Mouse (Mus musculus): ENCODE measurements at regions not wholly inside any gene's neighbourhood (a gene's known extent, or its start where the extent isn't known, plus 50 kb on each side); places are given as distances from the start of the nearest gene placed in this dataset.

- in situ Hi-C loops (cut with MseI, MboI): loop anchor here (25.0 kb wide), 2 partner anchors 785 to 1060 kb away; no protein-coding TSS in a partner anchor
Measured at GRCm38 (mm10) chr14:104027077-104027899, 183.1 kb upstream of the Ednrb start.

- in situ Hi-C loops (cut with MseI, MboI): no loop called here
Measured at GRCm38 (mm10) chr14:104008538-104008937, 164.3 kb upstream of the Ednrb start.

- in situ Hi-C loops (cut with MseI, MboI): no loop called here
Measured at GRCm38 (mm10) chr14:104006426-104006825, 162.2 kb upstream of the Ednrb start.

- in situ Hi-C loops (cut with MseI, MboI): no loop called here
Measured at GRCm38 (mm10) chr14:104005132-104005531, 160.9 kb upstream of the Ednrb start.

GRCm38 (mm10) chr14:104002421-104002820 lies 158.2 kb upstream of the Ednrb start:
- in situ Hi-C loops (cut with MseI, MboI): no loop called here

- in situ Hi-C loops (cut with MseI, MboI): no loop called here
Measured at GRCm38 (mm10) chr14:103990418-103990817, 146.2 kb upstream of the Ednrb start.

- in situ Hi-C loops (cut with MseI, MboI): no loop called here
Measured at GRCm38 (mm10) chr14:103989949-103990348, 145.7 kb upstream of the Ednrb start.

GRCm38 (mm10) chr14:103987266-103987665 lies 143.1 kb upstream of the Ednrb start:
- in situ Hi-C loops (cut with MseI, MboI): no loop called here

GRCm38 (mm10) chr14:103984349-103984748 lies 140.1 kb upstream of the Ednrb start:
- in situ Hi-C loops (cut with MseI, MboI): no loop called here

- in situ Hi-C loops (cut with MseI, MboI): no loop called here
Measured at GRCm38 (mm10) chr14:103978808-103979207, 134.6 kb upstream of the Ednrb start.

- in situ Hi-C loops (cut with MseI, MboI): no loop called here
Measured at GRCm38 (mm10) chr14:103977769-103978168, 133.6 kb upstream of the Ednrb start.

- in situ Hi-C loops (cut with MseI, MboI): no loop called here
Measured at GRCm38 (mm10) chr14:103973955-103974354, 129.8 kb upstream of the Ednrb start.

GRCm38 (mm10) chr14:103973111-103973510 lies 128.9 kb upstream of the Ednrb start:
- in situ Hi-C loops (cut with MseI, MboI): no loop called here

GRCm38 (mm10) chr14:103969305-103969704 lies 125.1 kb upstream of the Ednrb start:
- in situ Hi-C loops (cut with MseI, MboI): no loop called here

GRCm38 (mm10) chr14:103966293-103966692 lies 122.1 kb upstream of the Ednrb start:
- in situ Hi-C loops (cut with MseI, MboI): no loop called here

- in situ Hi-C loops (cut with MseI, MboI): no loop called here
Measured at GRCm38 (mm10) chr14:103962303-103962881, 118.2 kb upstream of the Ednrb start.

- in situ Hi-C loops (cut with MseI, MboI): no loop called here
Measured at GRCm38 (mm10) chr14:103951899-103952298, 107.7 kb upstream of the Ednrb start.

- in situ Hi-C loops (cut with MseI, MboI): no loop called here
Measured at GRCm38 (mm10) chr14:103949950-103950349, 105.7 kb upstream of the Ednrb start.

- in situ Hi-C loops (cut with MseI, MboI): no loop called here
Measured at GRCm38 (mm10) chr14:103948026-103948777, 104.0 kb upstream of the Ednrb start.

- in situ Hi-C loops (cut with MseI, MboI): no loop called here
Measured at GRCm38 (mm10) chr14:103945753-103946152, 101.6 kb upstream of the Ednrb start.

GRCm38 (mm10) chr14:103939867-103940266 lies 95.7 kb upstream of the Ednrb start:
- in situ Hi-C loops (cut with MseI, MboI): no loop called here

GRCm38 (mm10) chr14:103938937-103939336 lies 94.7 kb upstream of the Ednrb start:
- in situ Hi-C loops (cut with MseI, MboI): no loop called here

Data from mouse trophoblast stem cell (cell line).